Mouse (Mus musculus): Measurements from ENCODE around the gene Tusc2. TPM values are rescaled to one million over a fixed set of nuclear protein-coding genes. Genes with fewer than 3 reads are reported as not detected.
A peak's percentile ranks its signal among the peaks of the same experiment; 100 is the strongest.

The Tusc2 gene
- polyA plus RNA-seq, 1 experiment from 2014 or later, result 34.1 TPM

DNA sequence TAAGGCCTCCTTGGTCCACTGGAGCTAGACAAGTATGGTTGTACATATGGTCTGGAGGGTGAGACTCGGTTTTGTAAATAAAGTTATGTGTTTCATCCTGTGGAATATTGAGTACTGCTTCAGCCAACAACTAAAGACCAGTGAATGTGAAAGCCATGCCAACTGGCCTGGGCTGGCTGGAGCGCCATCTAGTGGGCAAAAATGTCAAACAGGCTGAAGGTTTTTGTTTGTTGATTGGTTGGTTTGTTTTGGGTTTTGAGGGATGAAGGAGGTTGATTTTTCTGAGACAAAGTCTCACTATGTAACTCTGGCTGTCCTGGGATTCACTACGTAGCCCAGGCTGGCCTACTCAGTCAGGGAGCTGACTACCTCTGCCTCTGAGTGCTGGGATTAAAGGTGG lies 17.5 kb upstream of the Tusc2 start:
- no peak for ATAC-seq (ENCODE audit: insufficient read depth)
- H3K27me3 ChIP-seq, result peaks cover 24% of the 10 kb centered on the region
- peak overlapping the region; percentile 15; the same call in 1 of the 2 replicates for H3K27ac ChIP-seq (replicated peaks)
- peaks cover 17% of the 10 kb centered on the region for H3K36me3 ChIP-seq (replicated peaks)
- no peak overlapping the region for H3K4me2 ChIP-seq
- H3K9ac ChIP-seq, result no peak overlapping the region
- H3K4me3 ChIP-seq (replicated peaks), result no peak overlapping the region
- no peaks in the 10 kb centered on the region for H3K9me3 ChIP-seq (replicated peaks)
- peaks cover 57% of the 10 kb centered on the region for H3K4me1 ChIP-seq (replicated peaks)
- 4% methylated on average over 3 of the region's 3 CpGs for WGBS (ENCODE audit: insufficient replicate concordance)

DNA sequence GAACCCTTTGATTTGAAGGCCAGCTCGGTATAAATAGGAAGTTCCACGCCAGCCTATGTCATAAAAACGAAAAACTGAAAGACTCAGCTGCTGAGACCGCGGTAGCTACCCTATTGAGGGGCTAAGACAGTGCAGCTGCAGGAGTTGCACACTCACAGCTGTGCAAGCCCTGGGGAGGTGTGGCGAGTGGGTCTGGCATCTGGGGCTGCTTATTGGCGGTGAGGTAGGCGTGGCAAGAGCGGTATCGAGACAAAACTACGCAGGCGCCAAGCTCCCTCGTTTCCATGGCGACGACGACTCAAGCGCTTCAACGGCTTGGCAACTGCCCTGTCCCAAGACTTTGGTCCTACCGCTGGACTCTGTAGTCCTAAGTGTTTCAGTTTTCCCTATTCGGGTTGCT lies 16.0 kb upstream of the Tusc2 start, which contains the start of gene Zmynd10:
Gene Zmynd10, plus strand, starts transcription at position 273 of the 400 bp plus-strand sequence.
- peaks cover 39% of the 10 kb centered on the region for H3K27me3 ChIP-seq
- peak within 1 kb of the TSS; percentile 13; the same call in 1 of the 2 replicates for H3K4me3 ChIP-seq (replicated peaks)
- H3K4me2 ChIP-seq, result peak within 1 kb of the TSS; percentile 51
- ATAC-seq (ENCODE audit: insufficient read depth), result peak; percentile 51
- H3K9me3 ChIP-seq (replicated peaks), result no peaks in the 10 kb centered on the region
- WGBS (ENCODE audit: insufficient replicate concordance), result 5% methylated on average over 20 of the region's 20 CpGs
- peak within 1 kb of the TSS; percentile 15; the same call in 1 of the 2 replicates for H3K27ac ChIP-seq (replicated peaks)
- H3K9ac ChIP-seq, result no peak within 1 kb of the TSS
- H3K36me3 ChIP-seq (replicated peaks), result peaks cover 17% of the 10 kb centered on the region
- peaks cover 60% of the 10 kb centered on the region for H3K4me1 ChIP-seq (replicated peaks)

DNA sequence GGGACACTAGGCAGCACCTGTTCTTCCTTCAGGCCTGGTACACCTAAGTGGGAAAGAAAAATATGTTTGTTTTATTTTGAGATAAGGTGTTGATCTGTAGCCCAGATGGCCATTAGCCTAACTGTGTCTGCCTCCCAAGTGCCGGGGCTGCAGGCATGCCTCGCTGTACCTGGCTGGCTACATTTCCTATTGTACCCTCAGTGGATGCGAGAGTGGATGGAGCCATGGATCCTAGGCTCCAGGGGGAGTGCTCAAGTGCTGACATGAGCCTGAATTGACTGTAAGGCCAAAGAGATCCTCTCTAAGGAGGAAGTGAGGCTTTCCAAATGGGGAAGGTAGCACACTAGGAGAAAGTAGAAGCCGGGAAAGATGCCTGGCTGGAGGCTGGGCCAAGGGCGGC lies 15.1 kb upstream of the Tusc2 start:
- WGBS (ENCODE audit: insufficient replicate concordance), result 64% methylated on average over 5 of the region's 5 CpGs
- Histone ChIP-seq H3K36me3 (replicated peaks) (peaks cover 17% of the 10 kb centered on the region), H3K27ac (replicated peaks) (no peak overlapping the region), H3K9me3 (replicated peaks) (no peaks in the 10 kb centered on the region), H3K4me2 (no peak overlapping the region), H3K4me3 (replicated peaks) (no peak overlapping the region), H3K9ac (no peak overlapping the region), H3K27me3 (peaks cover 48% of the 10 kb centered on the region), H3K4me1 (replicated peaks) (peaks cover 61% of the 10 kb centered on the region)
- no peak for ATAC-seq (ENCODE audit: insufficient read depth)

DNA sequence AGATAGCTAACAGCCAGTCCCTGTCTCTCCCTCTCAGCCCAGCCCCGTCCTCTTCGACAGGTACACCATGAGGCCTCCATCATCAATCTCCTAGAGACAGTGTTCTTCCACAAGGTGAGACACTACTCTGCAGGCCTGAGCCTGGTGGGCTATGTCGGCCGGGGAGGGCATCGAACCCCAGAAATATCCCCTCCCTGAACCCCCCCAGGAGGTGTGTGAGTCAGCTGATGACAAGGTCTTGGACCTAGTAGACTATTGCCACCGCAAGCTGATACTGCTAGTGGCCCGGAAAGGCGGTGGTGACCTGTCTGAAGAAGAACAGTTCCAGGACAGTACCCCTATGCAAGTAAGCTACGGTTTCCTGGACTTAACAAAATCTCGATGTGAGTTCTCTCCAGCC lies 14.2 kb upstream of the Tusc2 start:
- Histone ChIP-seq H3K4me3 (replicated peaks) (no peak overlapping the region), H3K4me2 (no peak overlapping the region), H3K9ac (no peak overlapping the region), H3K27ac (replicated peaks) (no peak overlapping the region), H3K4me1 (replicated peaks) (peaks cover 64% of the 10 kb centered on the region), H3K36me3 (replicated peaks) (peaks cover 13% of the 10 kb centered on the region), H3K9me3 (replicated peaks) (no peaks in the 10 kb centered on the region), H3K27me3 (peaks cover 50% of the 10 kb centered on the region)
- ATAC-seq (ENCODE audit: insufficient read depth), result no peak
- WGBS (ENCODE audit: insufficient replicate concordance), result 78% methylated on average over 10 of the region's 10 CpGs

DNA sequence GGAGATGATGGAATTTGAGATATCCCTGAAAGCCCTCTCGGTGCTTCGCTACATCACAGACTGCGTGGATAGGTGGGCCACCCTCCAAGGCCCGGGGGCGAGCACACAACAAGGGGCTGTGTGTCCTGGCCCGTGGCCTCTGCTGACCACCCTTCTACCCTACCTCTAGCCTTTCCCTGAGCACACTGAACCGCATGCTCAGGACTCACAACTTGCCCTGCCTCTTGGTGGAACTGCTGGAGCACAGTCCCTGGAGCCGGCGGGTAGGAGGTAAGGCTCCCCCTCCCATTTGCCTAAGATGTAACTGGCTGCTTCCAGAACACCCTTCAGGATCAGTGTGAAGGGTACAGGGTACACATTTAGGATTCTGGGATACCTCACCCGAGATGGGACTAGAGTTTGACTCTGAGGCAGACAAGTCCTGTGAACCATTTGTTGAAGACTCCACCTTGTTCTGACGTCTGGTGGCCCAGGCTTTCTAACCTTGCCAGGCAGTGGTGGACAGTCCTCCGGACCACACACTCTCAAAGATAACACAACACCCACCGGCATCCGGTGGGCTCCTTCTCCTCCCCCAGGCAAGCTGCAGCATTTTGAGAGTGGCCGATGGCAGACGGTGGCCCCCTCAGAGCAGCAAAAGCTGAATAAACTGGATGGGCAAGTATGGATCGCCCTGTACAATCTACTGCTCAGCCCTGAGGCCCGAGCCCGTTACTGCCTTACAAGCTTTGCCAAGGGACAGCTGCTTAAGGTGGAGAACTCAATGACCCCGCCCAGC lies 13.6 kb upstream of the Tusc2 start:
- Histone ChIP-seq H3K4me3 (replicated peaks) (no peak overlapping the region), H3K9ac (no peak overlapping the region), H3K4me2 (no peak overlapping the region), H3K9me3 (replicated peaks) (no peaks in the 10 kb centered on the region), H3K36me3 (replicated peaks) (peaks cover 9% of the 10 kb centered on the region), H3K4me1 (replicated peaks) (peaks cover 68% of the 10 kb centered on the region), H3K27me3 (peaks cover 50% of the 10 kb centered on the region), H3K27ac (replicated peaks) (no peak overlapping the region)
- WGBS (ENCODE audit: insufficient replicate concordance), result 72% methylated on average over 20 of the region's 20 CpGs
- ATAC-seq (ENCODE audit: insufficient read depth), result no peak

DNA sequence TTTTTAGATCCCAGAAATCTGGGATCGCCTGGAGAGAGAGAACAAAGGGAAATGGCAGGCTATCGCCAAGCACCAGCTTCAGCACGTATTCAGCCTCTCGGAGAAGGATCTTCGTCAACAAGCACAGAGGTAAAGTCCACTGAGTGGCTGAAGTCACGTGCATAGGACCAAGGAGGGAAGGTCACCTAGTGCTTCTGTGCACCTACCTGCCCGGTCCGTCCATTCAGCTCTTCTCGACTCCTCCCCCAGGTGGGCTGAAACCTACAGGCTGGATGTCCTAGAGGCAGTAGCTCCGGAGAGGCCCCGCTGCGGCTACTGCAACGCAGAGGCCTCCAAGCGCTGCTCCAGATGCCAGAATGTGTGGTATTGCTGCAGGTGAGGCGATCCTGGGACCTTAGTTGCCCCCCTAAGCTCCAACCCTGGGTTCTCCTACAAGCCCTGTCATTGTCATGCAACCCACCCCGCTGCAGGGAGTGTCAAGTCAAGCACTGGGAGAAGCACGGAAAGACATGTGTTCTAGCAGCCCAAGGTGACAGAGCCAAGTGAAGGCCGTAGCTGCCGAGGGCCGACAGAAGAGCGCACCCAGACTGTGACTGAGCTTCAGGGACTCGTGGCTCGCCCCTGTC lies 12.5 kb upstream of the Tusc2 start:
- Histone ChIP-seq H3K4me3 (replicated peaks) (peak overlapping the region; percentile 57), H3K36me3 (replicated peaks) (no peaks in the 10 kb centered on the region), H3K9me3 (replicated peaks) (no peaks in the 10 kb centered on the region), H3K4me2 (peak overlapping the region; percentile 94), H3K4me1 (replicated peaks) (peaks cover 70% of the 10 kb centered on the region), H3K27me3 (peaks cover 50% of the 10 kb centered on the region), H3K27ac (replicated peaks) (no peak overlapping the region), H3K9ac (peak overlapping the region; percentile 64; the same call in 1 of the 2 replicates)
- WGBS (ENCODE audit: insufficient replicate concordance), result 39% methylated on average over 23 of the region's 23 CpGs
- ATAC-seq (ENCODE audit: insufficient read depth), result no peak

DNA sequence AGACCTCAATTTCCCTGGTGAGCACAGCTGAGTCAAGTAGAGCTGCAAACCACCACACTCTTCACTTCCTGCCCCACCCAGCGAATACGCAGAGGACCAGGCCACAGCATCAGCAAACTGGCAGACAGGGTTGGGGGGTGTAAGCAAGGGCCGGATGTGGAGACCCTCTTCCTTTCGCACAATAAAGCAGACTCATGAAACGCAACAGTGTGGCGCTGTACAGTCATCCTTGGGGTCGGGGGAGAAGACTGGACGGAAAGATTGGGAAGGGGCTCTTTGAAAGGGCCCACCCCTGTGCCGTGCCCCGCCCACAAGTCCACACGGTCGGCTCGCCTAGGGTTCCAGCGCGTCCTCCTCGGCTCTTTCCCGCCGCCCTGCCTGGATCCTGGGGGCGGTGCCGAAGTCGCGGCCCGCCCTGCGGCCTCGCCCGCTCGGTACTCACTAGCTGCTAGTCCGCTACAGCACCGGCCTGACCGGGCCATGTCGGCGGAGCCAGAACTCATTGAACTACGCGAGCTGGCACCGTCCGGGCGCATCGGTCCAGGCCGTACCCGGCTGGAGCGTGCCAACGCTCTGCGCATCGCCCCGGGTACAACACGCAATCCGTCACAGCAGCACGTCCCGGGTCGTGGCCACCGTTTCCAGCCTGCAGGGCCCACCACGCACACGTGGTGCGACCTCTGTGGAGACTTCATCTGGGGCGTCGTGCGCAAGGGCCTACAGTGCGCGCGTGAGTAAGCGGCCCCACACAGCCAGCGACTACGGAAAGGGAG lies 11.8 kb upstream of the Tusc2 start, which contains the start of gene Rassf1:
Gene Rassf1, plus strand, starts transcription at position 439 of the 773 bp plus-strand sequence.
- ATAC-seq (ENCODE audit: insufficient read depth), result peak; percentile 24
- peak within 1 kb of the TSS; percentile 64 for H3K9ac ChIP-seq
- H3K4me3 ChIP-seq (replicated peaks), result peak within 1 kb of the TSS; percentile 57
- H3K27me3 ChIP-seq, result peaks cover 50% of the 10 kb centered on the region
- WGBS (ENCODE audit: insufficient replicate concordance), result 1% methylated on average over 63 of the region's 63 CpGs
- H3K27ac ChIP-seq (replicated peaks), result 0 out of 2 replicates have a peak within 1 kb of the TSS, but pooled peaks have one; percentile 43
- peaks cover 70% of the 10 kb centered on the region for H3K4me1 ChIP-seq (replicated peaks)
- peak within 1 kb of the TSS; percentile 94 for H3K4me2 ChIP-seq
- H3K9me3 ChIP-seq (replicated peaks), result no peaks in the 10 kb centered on the region
- no peaks in the 10 kb centered on the region for H3K36me3 ChIP-seq (replicated peaks)

DNA sequence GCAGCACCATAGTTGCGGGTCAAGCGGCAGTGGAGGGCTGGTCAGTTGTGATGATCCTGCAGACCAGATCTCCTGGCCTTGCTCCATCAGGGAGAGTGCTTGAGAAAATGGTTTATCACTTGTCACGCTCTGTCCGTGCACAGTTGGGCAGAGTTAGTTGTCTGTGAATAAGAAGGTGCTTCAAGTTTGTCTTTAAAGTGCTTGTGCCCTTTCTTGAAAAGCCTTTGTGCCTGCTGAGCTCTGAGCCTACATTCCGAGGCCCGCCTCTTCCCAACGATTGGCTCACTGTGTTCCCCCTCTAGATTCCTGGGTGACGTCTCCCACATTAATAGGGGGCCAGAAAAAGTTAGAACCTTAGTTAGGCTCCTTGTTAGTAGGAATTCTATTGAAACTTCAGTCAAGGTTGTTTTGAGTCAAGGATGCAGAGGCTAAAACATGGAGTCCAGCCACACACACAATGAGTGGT lies 11.1 kb upstream of the Tusc2 start:
- peaks cover 50% of the 10 kb centered on the region for H3K27me3 ChIP-seq
- H3K9ac ChIP-seq, result peak overlapping the region; percentile 64
- WGBS (ENCODE audit: insufficient replicate concordance), result 32% methylated on average over 8 of the region's 8 CpGs
- H3K36me3 ChIP-seq (replicated peaks), result no peaks in the 10 kb centered on the region
- H3K4me2 ChIP-seq, result peak overlapping the region; percentile 94
- ATAC-seq (ENCODE audit: insufficient read depth), result no peak
- peaks cover 70% of the 10 kb centered on the region for H3K4me1 ChIP-seq (replicated peaks)
- no peaks in the 10 kb centered on the region for H3K9me3 ChIP-seq (replicated peaks)
- peak overlapping the region; percentile 57 for H3K4me3 ChIP-seq (replicated peaks)
- H3K27ac ChIP-seq (replicated peaks), result 0 out of 2 replicates have a peak overlapping the region, but pooled peaks have one; percentile 43

DNA sequence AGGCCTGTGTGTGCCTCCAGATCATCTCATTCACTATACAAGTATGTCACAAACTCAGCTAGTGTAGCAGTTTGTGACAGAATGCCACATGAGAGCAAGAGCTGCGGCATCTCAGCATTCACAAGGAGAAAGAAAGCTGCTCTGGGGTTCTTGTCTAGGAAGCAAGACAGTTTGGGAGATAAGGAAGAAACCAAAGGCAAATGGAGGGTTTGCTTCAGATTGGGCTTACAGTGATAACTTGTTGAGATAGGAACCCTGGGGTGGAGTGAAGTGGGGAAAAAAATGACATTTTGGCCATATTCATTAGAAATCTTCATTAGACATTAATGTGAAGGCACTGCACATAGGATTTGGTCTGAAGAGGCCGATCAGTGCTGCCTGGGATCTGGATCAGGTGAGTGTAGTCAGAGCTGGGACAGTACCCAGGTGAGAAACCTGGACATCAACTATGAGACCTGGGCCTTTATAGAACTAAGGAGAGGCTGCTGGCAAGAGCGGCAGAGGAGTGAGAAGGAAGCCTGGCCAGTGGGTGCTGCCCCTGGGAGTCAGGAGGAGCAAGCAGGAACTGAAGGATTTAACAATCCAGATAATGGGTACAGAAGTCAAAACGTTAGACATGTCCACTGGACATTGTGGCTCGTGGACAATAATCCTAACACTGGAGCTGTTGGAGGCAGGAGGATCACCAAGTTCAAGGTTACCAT lies 10.2 kb upstream of the Tusc2 start:
- ATAC-seq (ENCODE audit: insufficient read depth), result no peak
- Histone ChIP-seq H3K27me3 (peaks cover 50% of the 10 kb centered on the region), H3K4me3 (replicated peaks) (peak overlapping the region; percentile 83), H3K4me2 (peak overlapping the region; percentile 97), H3K4me1 (replicated peaks) (peaks cover 69% of the 10 kb centered on the region), H3K9ac (peak overlapping the region; percentile 94), H3K9me3 (replicated peaks) (no peaks in the 10 kb centered on the region), H3K36me3 (replicated peaks) (peaks cover 8% of the 10 kb centered on the region), H3K27ac (replicated peaks) (no peak overlapping the region)
- 55% methylated on average over 5 of the region's 5 CpGs for WGBS (ENCODE audit: insufficient replicate concordance)

DNA sequence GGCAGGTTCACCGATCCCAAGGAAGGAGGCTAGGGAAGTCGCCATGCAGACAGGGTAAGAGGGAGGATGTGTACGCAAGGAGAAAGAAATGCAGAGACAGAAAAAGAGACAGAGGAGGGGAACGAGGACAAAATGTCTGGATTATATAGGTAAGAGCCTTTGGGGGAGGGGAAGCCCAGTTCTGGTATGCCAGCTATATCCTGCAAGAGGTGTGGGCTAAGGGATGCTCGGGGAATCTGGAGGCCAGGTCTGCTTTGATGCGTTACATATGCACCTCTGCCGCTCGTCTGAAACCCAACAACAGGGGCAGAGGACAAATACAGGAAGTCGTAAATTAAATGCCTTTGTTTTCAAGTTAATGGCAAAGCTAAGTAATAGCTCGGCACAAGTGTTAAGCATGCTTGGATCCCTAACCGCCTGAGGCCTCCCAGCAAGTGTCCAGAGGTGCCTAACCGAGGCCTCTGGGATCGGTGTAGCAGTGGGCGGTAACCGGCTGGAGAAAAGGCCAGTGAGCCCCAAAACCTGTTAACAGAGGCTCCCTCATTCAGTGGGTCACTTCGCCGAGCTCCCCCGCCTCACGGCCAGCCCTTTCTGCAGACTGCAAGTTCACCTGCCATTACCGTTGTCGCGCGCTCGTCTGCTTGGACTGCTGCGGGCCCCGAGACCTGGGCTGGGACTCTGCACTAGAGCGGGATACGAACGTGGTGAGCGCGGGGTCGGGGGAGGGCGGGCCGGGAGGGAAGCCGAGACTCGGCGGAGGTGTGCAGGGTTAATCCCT lies 9.3 kb upstream of the Tusc2 start:
- Histone ChIP-seq H3K4me1 (replicated peaks) (peaks cover 66% of the 10 kb centered on the region), H3K4me3 (replicated peaks) (peak overlapping the region; percentile 83), H3K27ac (replicated peaks) (peak overlapping the region; percentile 95), H3K9ac (peak overlapping the region; percentile 94), H3K27me3 (peaks cover 44% of the 10 kb centered on the region), H3K9me3 (replicated peaks) (no peaks in the 10 kb centered on the region), H3K36me3 (replicated peaks) (peaks cover 17% of the 10 kb centered on the region), H3K4me2 (peak overlapping the region; percentile 97)
- ATAC-seq (ENCODE audit: insufficient read depth), result peak; percentile 37
- 4% methylated on average over 37 of the region's 37 CpGs for WGBS (ENCODE audit: insufficient replicate concordance)

Measured in liver, embryonic 15.5 days (tissue).